Mouse (Mus musculus) embryonic facial prominence, embryonic 11.5 days (tissue): ENCODE measurements around the gene Zfp59. TPM values are rescaled to one million over a fixed set of nuclear protein-coding genes. Genes with fewer than 3 reads are reported as not detected.
"Not testable (repeated sequence)": the region's sequence is repeated elsewhere in the genome, so short reads cannot be mapped to it uniquely, and the experiment has no call there.

ENCODE experiments used
- ATAC-seq: fragments of 200-750 bp; cut with Nextera tagmentation; replicated peaks from 2 replicates; pipeline ENCODE4 v1.8.0; 2017; ENCODE audit warnings: low read depth; ENCODE audit not compliant: insufficient number of reproducible peaks, low FRiP score, low TSS enrichment
- DNase-seq: peaks from one replicate; pipeline ENCODE4 v3.0.0-alpha.2; 2015; ENCODE audit warnings: low spot score
- H3K27ac ChIP-seq: fragments of 300-500 bp; sonication (generic); replicated peaks from 2 replicates; pipeline ENCODE4 v1.5.1; 2014; ENCODE audit warnings: mild to moderate bottlenecking, low read depth, low read length, control low read depth
- H3K27me3 ChIP-seq: fragments of 300-500 bp; sonication (generic); 2 replicates; pipeline ENCODE4 v1.6.1; 2014; ENCODE audit warnings: mild to moderate bottlenecking, low read length, moderate library complexity, mixed read lengths; ENCODE audit not compliant: control insufficient read depth, insufficient read depth
- H3K36me3 ChIP-seq: fragments of 300-500 bp; sonication (generic); replicated peaks from 2 replicates; pipeline ENCODE4 v1.6.1; 2014; ENCODE audit warnings: low read depth, mild to moderate bottlenecking, low read length, moderate library complexity, mixed read lengths; ENCODE audit not compliant: control insufficient read depth, insufficient read depth
- H3K4me1 ChIP-seq: fragments of 300-500 bp; sonication (generic); 2 replicates; pipeline ENCODE4 v1.6.1; 2014; ENCODE audit warnings: low read length, mixed read lengths; ENCODE audit not compliant: control insufficient read depth, insufficient read depth
- H3K4me2 ChIP-seq: fragments of 300-500 bp; sonication (generic); 2 replicates; pipeline ENCODE4 v1.6.1; 2014; ENCODE audit warnings: low read depth, mild to moderate bottlenecking, control low read depth, low read length, moderate library complexity
- H3K4me3 ChIP-seq: fragments of 300-500 bp; sonication (generic); 2 replicates; pipeline ENCODE4 v1.5.1; 2014; ENCODE audit warnings: low read depth, low read length, control low read depth
- H3K9ac ChIP-seq: fragments of 300-500 bp; sonication (generic); replicated peaks from 2 replicates; pipeline ENCODE4 v1.6.1; 2014; ENCODE audit warnings: mild to moderate bottlenecking, control low read depth, low read length
- H3K9me3 ChIP-seq: fragments of 300-500 bp; sonication (generic); replicated peaks from 2 replicates; pipeline ENCODE4 v1.6.1; 2016; ENCODE audit warnings: mild to moderate bottlenecking, low read length, inconsistent platforms, mixed read lengths; ENCODE audit not compliant: control insufficient read depth
- WGBS: fragments of 180-500 bp; shearing (Covaris S2); extraction: QIAGEN DNeasy Blood & Tissue Kit; methylation state at CpG from one replicate; pipeline ENCODE4 v1.1.7; 2014; 5-methylcytosine and 5-hydroxymethylcytosine counted together
- polyA plus RNA-seq: library from polyadenylated mRNA; unstranded; fragments of >200 nt; fragmentation: Nextera tagmentation; extraction: Ambion mirVana; gene quantifications from 2 replicates; pipeline ENCODE4 v1.2.1, GENCODE M21; 2014

Gene Zfp59
- polyA plus RNA-seq, 1 experiment from 2014 or later = 13.4 TPM

- no peak overlapping the region for H3K9ac ChIP-seq
- no peak for ATAC-seq
- H3K36me3 ChIP-seq = no peaks in the 10 kb centered on the region
- no peaks in the 10 kb centered on the region for H3K27me3 ChIP-seq
- H3K4me3 ChIP-seq = no peak overlapping the region
- 91% methylated on average over 6 of the region's 6 CpGs for WGBS
- no peak overlapping the region for H3K27ac ChIP-seq
- no peak overlapping the region for H3K4me2 ChIP-seq
- DNase-seq = no peak
- H3K4me1 ChIP-seq = no peaks in the 10 kb centered on the region
- no peaks in the 10 kb centered on the region for H3K9me3 ChIP-seq
These were observed 1.7 kb downstream of the Zfp59 start for GRCm38 (mm10) chr7:27840104-27840503.

- H3K4me2 ChIP-seq = no peak within 1 kb of the TSS
- H3K36me3 ChIP-seq = 0 out of 2 replicates have a peak, but pooled peaks cover 5% of the 10 kb centered on the region
- no peak within 1 kb of the TSS for H3K4me3 ChIP-seq
- 94% methylated on average over 1 of the region's 1 CpGs for WGBS
- H3K27me3 ChIP-seq = no peaks in the 10 kb centered on the region
- H3K27ac ChIP-seq = no peak within 1 kb of the TSS
- ATAC-seq (no peak), DNase-seq (no peak)
- H3K9ac ChIP-seq = no peak within 1 kb of the TSS
- no peaks in the 10 kb centered on the region for H3K9me3 ChIP-seq
- H3K4me1 ChIP-seq = no peaks in the 10 kb centered on the region
These were observed 18.8 kb downstream of the Zfp59 start, which contains the start of gene Zfp607a for GRCm38 (mm10) chr7:27857227-27857626. TSS of gene Zfp607a (plus strand) at chr7:27857527.

- ATAC-seq (no peak), DNase-seq (peak; percentile 18)
These were observed 21.2 kb downstream of the Zfp59 start for GRCm38 (mm10) chr7:27859301-27860251.

GRCm38 (mm10) chr7:27860396-27861235, 22.2 kb downstream of the Zfp59 start:
- Histone ChIP-seq H3K9ac (peak overlapping the region; percentile 73), H3K36me3 (peaks cover 2% of the 10 kb centered on the region), H3K4me1 (no peaks in the 10 kb centered on the region), H3K9me3 (no peaks in the 10 kb centered on the region), H3K27ac (no peak overlapping the region), H3K27me3 (no peaks in the 10 kb centered on the region), H3K4me2 (peak overlapping the region; percentile 69), H3K4me3 (peak overlapping the region; percentile 60)
- ATAC-seq (peak; percentile 84), DNase-seq (peak; percentile 82)
- 0% methylated on average over 22 of the region's 22 CpGs for WGBS

More at GRCm38 (mm10) chr7:27859301-27860251, 21.2 kb downstream of the Zfp59 start:
- Histone ChIP-seq H3K4me3 (peak overlapping the region; percentile 60), H3K4me1 (no peaks in the 10 kb centered on the region), H3K9ac (peak overlapping the region; percentile 73), H3K4me2 (peak overlapping the region; percentile 69), H3K27ac (no peak overlapping the region), H3K9me3 (no peaks in the 10 kb centered on the region), H3K36me3 (peaks cover 2% of the 10 kb centered on the region), H3K27me3 (no peaks in the 10 kb centered on the region)
- 27% methylated on average over 10 of the region's 10 CpGs for WGBS

- H3K4me2 ChIP-seq, H3K36me3 ChIP-seq, H3K27me3 ChIP-seq, H3K9me3 ChIP-seq, H3K9ac ChIP-seq, DNase-seq, H3K27ac ChIP-seq, ATAC-seq, H3K4me1 ChIP-seq, H3K4me3 ChIP-seq: not testable (repeated sequence)
- WGBS = 88% methylated on average over 5 of the region's 5 CpGs
These were observed 24.2 kb downstream of the Zfp59 start for GRCm38 (mm10) chr7:27862578-27862977.

GRCm38 (mm10) chr7:27881721-27882120, 43.3 kb downstream of the Zfp59 start:
- no peaks in the 10 kb centered on the region for H3K4me1 ChIP-seq
- ATAC-seq = no peak
- H3K9ac ChIP-seq = no peak overlapping the region
- 95% methylated on average over 4 of the region's 4 CpGs for WGBS
- H3K27me3 ChIP-seq = no peaks in the 10 kb centered on the region
- no peaks in the 10 kb centered on the region for H3K9me3 ChIP-seq
- DNase-seq = no peak
- H3K36me3 ChIP-seq = no peaks in the 10 kb centered on the region; the same call in 1 of the 2 replicates
- H3K27ac ChIP-seq = no peak overlapping the region
- H3K4me2 ChIP-seq = no peak overlapping the region
- H3K4me3 ChIP-seq = no peak overlapping the region

- no peak for DNase-seq
- no peak for ATAC-seq
- WGBS = 91% methylated on average over 4 of the region's 4 CpGs
- H3K4me2 ChIP-seq = no peak overlapping the region
- no peaks in the 10 kb centered on the region for H3K9me3 ChIP-seq
- H3K4me3 ChIP-seq = no peak overlapping the region
- no peak overlapping the region for H3K9ac ChIP-seq
- no peaks in the 10 kb centered on the region for H3K4me1 ChIP-seq
- no peaks in the 10 kb centered on the region for H3K36me3 ChIP-seq
- H3K27me3 ChIP-seq = no peaks in the 10 kb centered on the region
- no peak overlapping the region for H3K27ac ChIP-seq
These were observed 62.2 kb downstream of the Zfp59 start for GRCm38 (mm10) chr7:27900601-27901000.
